Mouse (Mus musculus) forelimb bud, embryonic 11.5 days (tissue): ENCODE data around the gene Nkpd1.

Experiments used
- DNase-seq: peaks from one replicate; pipeline ENCODE4 v3.0.0-alpha.2; 2012; ENCODE audit warnings: low read depth, low spot score

The Nkpd1 gene

GRCm38 (mm10) chr7:19573776-19574140 lies 56.1 kb downstream of the Nkpd1 start:
- DNase-seq, result no peak
